Mouse (Mus musculus) embryonic stem cell, embryonic (primary cell): ENCODE measurements around the gene Eif5.

Experiments used
- CTCF ChIA-PET, 4 experiments: fragments of 300-600 bp in 2 of 4; fragments of 350-600 bp in 2 of 4; sonication (Branson Sonifier 250); formaldehyde crosslinking; loops; one replicate each; lab custom pipeline; 2022; ENCODE audit warnings: inconsistent platforms in 2 of 4; lab: Charles Lee
- POLR2A ChIA-PET, 4 experiments: fragments of 300-600 bp in 2 of 4; fragments of 350-600 bp in 2 of 4; sonication (Branson Sonifier 250); formaldehyde crosslinking; loops; one replicate each; lab custom pipeline; 2022; ENCODE audit warnings: antibody characterized with exemption in 4 of 4, inconsistent platforms in 1 of 4; lab: Charles Lee

The Eif5 gene

DNA sequence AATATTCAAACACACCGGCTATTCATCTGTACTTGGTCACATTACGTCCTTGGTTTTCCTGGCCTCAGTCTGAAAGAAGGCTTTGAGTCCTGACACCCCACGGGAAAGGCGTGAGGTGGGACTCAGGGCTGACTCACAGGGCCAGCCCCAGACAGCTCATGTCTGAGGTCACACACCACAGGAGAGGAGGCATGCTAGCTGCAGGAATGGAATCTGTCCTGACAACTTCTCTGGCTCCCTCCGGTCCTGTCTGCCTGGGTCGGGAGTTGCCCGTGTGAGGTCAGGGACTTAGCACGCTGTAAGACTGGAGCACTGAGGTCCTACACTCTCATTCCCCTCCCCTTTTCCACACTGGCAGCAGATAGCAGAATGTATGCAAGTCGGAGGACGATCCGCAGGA is 31.0 kb downstream of the Eif5 start:
- POLR2A ChIA-PET: interaction anchor here in 2 of 4 experiments (0.8 to 9.8 kb wide), 12 partner anchors 10 to 127 kb away, joined by 3 to 110 read pairs (median 4); partner anchors contain the start of gene Eif5 (in 1 of the 2)
- CTCF ChIA-PET: interaction anchor here in 2 of 4 experiments (0.7 to 1.3 kb wide), 2 partner anchors 79 to 588 kb away, joined by 3 to 4 read pairs; no protein-coding TSS in a partner anchor

DNA sequence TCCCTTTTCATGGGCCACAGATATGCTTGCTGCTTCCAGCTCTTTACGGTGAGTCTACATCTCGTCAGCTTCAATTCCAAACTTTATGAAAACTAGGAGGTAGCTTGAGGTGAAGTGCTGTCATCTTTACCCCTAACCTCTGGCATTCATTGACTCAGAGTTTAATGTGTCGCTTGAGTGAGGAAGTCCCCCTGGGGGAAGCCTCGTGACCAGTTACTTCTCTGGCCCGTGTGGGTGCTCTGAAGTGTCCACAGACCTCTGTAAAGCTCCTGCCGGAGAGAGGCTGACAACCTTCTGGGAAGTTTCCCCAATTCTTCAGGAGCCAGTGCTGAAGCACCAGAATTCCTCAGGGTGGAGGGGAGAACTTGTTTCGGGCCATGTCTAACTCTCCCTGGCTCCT is 34.6 kb downstream of the Eif5 start:
- CTCF ChIA-PET: no interaction called here
- POLR2A ChIA-PET: interaction anchor here in 2 of 4 experiments (0.6 to 9.8 kb wide), 9 partner anchors 15 to 92 kb away, joined by 3 to 110 read pairs (median 18); partner anchors contain the start of gene Eif5 (in 2 of the 2)

DNA sequence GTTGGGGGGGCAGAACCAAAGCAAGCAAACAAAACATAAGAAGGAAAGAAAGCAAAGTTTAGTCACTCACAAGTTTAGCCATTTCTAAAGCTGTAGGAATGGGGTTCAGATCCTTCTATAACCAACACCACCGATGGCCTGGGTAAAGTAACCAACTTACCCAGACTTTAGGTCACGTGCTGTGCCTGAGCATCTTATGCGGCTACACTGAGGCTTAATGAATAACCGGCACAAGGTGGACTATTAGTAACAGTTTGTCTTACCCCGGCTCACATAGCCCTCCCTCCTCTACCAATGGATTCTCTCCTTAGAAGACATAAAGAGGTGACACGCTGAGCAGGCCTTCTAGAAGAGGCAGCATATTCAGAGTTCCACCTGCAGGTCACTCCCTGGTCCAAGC is 35.5 kb downstream of the Eif5 start:
- ChIA-PET POLR2A (interaction anchor here in 3 of 4 experiments (0.8 to 9.8 kb wide), 23 partner anchors 10 to 279 kb away, joined by 3 to 110 read pairs (median 4); partner anchors contain the start of genes Eif5 (in 3 of the 3), Xrcc3 (in 1 of the 3) and Zfyve21 (in 1 of the 3)), CTCF (interaction anchor here in 3 of 4 experiments (0.6 to 1.6 kb wide), 3 partner anchors 30 to 69 kb away, joined by 3 to 6 read pairs (median 4); no protein-coding TSS in a partner anchor)

DNA sequence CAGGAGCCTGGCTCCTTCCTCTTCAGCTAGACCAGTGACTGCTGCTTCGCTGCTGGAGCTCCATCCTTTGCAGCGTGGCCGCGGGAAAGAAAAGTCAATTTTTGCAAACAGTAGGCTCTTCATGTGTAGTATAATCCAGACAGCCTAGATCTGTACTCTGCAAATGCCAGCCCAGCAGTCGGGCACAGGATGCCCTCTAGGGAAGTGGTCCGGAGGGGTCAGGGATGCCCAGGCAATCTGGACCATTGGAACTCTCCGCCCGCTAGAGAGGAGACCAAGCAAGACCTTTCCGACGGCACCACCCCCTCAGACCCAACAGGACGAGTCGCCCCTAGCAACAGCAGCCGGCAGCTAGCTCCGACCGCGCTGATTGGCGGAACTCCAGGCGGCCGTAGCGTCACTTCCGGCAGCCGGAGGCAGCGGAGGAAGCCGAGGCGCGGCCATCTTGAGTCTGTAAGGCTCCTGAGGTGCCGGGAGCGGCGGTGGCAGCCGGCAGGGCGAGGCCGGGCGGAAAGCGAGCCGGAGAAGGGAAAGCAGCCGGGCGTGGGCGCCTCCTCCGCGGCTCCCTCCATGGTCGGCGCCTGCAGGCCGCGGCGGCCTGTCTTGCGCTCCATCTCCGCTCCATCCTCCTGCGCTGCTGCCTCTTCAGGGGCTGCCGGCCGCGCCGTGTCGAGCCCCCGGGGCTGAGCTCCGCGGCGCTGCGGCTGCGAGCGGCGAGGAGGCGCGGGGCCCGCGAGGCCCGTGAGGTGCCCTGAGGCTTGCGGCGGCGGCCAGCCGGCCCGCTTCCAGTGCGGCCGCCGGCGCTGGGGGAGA is 36.5 kb downstream of the Eif5 start, which contains the start of gene Mark3:
Gene Mark3, plus strand, starts transcription at position 450 of the 813 bp plus-strand sequence.
- ChIA-PET CTCF (interaction anchor here (0.6 to 1.6 kb wide), 5 partner anchors 10 to 205 kb away, joined by 3 to 4 read pairs (median 3); no protein-coding TSS in a partner anchor), POLR2A (interaction anchor here in 3 of 4 experiments (0.6 to 9.8 kb wide), 39 partner anchors 10 to 451 kb away, joined by 3 to 110 read pairs (median 3); partner anchors contain the start of genes Eif5 (in 3 of the 3), Ckb (in 2 of the 3), Trmt61a (in 1 of the 3) and Xrcc3 (in 1 of the 3))

DNA sequence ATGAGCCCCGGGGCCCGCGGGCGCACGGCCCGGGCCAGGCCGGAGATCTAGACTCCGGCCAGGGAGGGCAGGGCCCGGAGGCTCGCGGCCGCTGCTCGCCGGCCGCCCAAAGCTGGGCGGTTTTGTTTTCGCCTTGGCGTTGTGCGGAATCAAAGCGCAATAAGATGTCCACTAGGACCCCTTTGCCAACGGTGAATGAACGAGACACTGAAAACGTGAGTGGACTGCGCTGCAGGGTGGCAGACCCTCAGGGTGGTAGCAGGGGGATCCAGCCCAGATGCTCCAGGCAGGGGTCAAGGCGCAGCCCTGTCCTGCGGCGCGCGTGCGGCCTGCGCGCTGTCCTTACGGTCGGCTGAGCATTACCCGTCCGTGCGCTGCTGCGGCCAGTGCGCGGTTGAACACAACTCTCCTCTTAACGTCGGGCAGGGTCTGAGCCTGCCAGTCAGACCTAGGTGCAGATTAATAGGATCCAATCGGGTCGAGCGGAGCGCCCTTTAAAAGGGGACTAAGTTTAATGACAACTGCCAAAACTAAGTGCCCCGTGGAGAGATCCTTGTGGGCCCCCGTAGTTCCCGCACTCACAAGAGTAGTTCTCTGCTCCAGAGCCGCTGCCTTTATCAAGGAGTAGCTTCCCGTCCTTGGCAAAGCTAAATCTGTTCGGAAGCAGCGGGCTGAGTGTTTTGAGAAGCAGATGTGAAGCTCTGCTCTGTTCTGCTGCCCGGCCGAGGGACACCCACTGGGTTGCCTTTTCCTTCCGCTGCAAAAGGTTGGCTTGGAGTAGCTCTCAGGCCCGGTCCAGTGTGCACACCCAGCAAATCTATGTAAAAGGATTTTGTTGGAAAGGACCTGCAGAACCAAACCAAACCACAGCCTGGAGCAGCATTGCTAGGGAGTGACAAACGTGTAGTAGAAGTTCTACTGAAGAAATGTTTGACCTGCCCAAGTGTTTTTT is 37.3 kb downstream of the Eif5 start:
- CTCF ChIA-PET: interaction anchor here (0.5 to 1.6 kb wide), 8 partner anchors 11 to 204 kb away, joined by 3 to 4 read pairs (median 3); no protein-coding TSS in a partner anchor
- POLR2A ChIA-PET: interaction anchor here (0.6 to 9.8 kb wide), 40 partner anchors 11 to 1654 kb away, joined by 3 to 110 read pairs (median 3); partner anchors contain the start of genes Eif5 (in 3 of the 4), Ckb (in 2 of the 4), Apopt1 (in 1 of the 4) and Bag5 (in 1 of the 4)

DNA sequence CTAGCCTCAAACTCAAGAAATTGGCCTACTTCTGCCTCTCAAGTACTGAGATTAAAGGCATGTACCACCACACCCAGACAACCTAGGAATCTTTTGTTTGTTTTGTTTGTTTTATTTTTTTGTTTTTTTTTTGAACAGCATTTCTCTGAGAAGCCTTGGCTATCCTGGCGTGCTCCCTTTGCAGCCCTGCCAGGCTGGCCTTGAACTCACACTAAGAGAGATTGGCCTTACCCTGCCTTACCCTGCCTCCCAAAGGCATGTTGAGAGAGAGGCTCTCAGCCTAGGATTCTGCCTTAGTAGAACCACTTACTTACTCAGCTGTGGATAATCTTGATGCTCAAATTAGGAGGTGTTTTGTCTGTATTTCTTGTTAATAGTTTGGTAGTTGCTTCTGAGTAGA is 45.2 kb downstream of the Eif5 start:
- CTCF ChIA-PET: interaction anchor here in 1 of 4 experiments (0.7 kb wide), 1 partner anchor 80 kb away, joined by 3 read pairs; no protein-coding TSS in a partner anchor

DNA sequence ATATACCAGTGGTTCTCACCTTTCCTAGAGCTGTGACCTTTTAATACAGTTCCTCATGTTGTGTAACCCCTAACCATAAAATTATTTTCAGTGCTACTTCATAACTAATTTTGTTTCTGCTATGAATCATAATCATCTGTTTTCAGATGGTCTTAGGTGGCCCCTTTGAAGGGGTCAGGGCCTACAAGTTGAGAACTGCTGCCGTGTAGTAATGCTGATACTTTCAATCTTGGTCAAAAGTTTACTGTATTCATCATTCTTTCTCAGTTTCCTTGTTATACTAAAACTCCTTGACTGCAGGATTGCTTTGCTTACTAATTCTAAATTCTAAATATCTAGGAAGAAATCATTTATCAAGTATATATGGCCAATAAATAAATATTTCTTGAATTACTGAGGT is 46.6 kb downstream of the Eif5 start:
- POLR2A ChIA-PET: interaction anchor here in 2 of 4 experiments (0.6 to 0.9 kb wide), 2 partner anchors 10 to 75 kb away, joined by 3 read pairs; partner anchors contain the start of gene Mark3 (in 1 of the 2)
- CTCF ChIA-PET: no interaction called here

More for the DNA sequence above, 45.2 kb downstream of the Eif5 start:
- POLR2A ChIA-PET: interaction anchor here in 1 of 4 experiments (0.6 to 1.9 kb wide), 4 partner anchors 13 to 103 kb away, joined by 3 to 4 read pairs (median 4); no protein-coding TSS in a partner anchor

DNA sequence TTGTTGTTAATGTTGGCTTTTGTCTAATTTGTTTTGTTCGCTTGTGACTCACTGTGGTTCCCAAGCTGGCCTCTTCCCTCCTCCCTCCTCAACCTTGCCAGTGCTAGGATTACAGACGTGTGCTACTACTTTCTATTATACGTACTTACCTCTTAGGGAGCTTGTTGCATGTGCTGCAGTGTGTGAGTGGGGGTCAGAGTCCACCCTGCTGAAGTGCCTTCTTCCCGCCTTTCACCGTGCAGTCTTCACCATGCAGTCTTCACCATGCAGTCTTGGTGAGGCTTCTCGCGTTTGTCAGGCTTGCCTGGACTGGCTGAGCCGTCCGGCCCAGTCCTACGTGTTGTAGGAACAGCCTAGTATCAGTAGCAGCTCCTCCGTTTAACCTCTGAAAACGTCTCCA is 49.4 kb downstream of the Eif5 start:
- POLR2A ChIA-PET: interaction anchor here (0.6 to 4.0 kb wide), 24 partner anchors 8 to 885 kb away, joined by 3 to 42 read pairs (median 4); partner anchors contain the start of genes Eif5 (in 2 of the 4) and Mark3 (in 2 of the 4)
- CTCF ChIA-PET: interaction anchor here in 3 of 4 experiments (0.6 to 1.2 kb wide), 3 partner anchors 11 to 12 kb away, joined by 4 to 7 read pairs (median 4); no protein-coding TSS in a partner anchor

DNA sequence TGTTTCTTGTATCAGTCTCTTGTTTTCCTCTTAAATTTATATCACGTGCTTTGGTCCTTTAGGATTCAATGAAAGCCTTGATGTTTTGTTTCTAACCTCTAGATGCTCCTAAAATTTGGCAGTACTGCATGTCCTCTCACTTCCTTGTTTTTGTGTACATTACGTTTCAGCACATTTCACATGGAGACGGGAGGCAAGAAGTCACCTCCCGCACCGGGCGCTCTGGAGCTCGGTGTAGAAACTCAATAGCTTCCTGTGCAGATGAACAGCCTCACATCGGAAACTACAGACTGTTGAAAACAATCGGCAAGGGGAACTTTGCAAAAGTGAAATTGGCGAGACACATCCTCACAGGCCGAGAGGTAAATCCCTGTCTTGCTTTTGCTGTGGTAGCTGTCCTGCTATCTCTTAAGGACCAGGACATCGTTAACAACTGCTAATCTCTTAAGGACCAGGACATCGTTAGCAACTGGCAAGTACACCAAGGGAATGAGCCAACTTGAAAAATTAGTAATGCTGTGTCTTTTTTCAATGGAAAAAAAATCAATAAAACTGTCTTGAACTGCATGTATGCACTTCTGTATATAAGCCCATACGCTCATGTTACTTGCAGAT is 54.7 kb downstream of the Eif5 start:
- ChIA-PET POLR2A (interaction anchor here in 2 of 4 experiments (0.6 to 1.4 kb wide), 4 partner anchors 14 to 209 kb away, joined by 3 to 5 read pairs (median 4); partner anchors contain the start of gene Mark3 (in 1 of the 2)), CTCF (interaction anchor here in 1 of 4 experiments (0.5 kb wide), 1 partner anchor 554 kb away, joined by 4 read pairs; the partner anchor contains the start of gene Kif26a)

DNA sequence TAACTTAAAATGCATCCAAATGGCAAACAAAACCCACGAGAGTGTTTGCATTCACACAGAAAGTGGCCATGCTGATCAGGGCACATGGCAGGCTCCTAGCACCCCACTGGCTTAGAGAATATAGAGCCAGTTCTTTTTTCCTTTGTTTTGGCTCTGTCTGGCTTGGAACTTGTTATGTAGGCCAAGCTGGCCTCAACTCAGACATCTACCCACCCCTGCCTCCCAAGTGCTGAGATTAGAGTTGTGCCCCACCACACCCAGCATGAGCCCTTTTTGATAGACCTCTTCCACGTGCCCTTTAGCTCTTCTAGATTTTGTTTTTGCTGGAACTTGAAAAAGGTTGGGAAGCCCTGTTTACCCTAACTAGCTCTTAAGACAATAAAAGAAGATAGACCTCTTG is 56.0 kb downstream of the Eif5 start:
- POLR2A ChIA-PET: interaction anchor here in 1 of 4 experiments (0.9 kb wide), 1 partner anchor 15 kb away, joined by 3 read pairs; no protein-coding TSS in a partner anchor
- CTCF ChIA-PET: no interaction called here
